Mouse (Mus musculus) activated CD4-positive, CD25-positive, alpha-beta regulatory T cell, adult 4 months (primary cell): ENCODE data around the gene Foxf2. TPM values are rescaled to one million over a fixed set of nuclear protein-coding genes. Genes with fewer than 3 reads are reported as not detected.

ENCODE experiments used
- polyA plus RNA-seq, 2 experiments: library from polyadenylated mRNA; unstranded; fragments of 100-300 nt; shearing (Covaris generic); gene quantifications; one replicate each; pipeline ENCODE4 v1.2.1; 2017

Gene Foxf2
- polyA plus RNA-seq, 2 experiments from 2014 or later, result not detected

Other genes with a start within 250 kb of the Foxf2 start
- not detected for gene Foxq1, start 69.7 kb upstream of the Foxf2 start, polyA plus RNA-seq
- gene A530084C06Rik, start 66.5 kb upstream of the Foxf2 start, polyA plus RNA-seq, result not detected
- gene Foxc1, start 180.8 kb downstream of the Foxf2 start, polyA plus RNA-seq, result not detected